Mouse (Mus musculus): ENCODE measurements around the gene Cks2. TPM values are rescaled to one million over a fixed set of nuclear protein-coding genes. Genes with fewer than 3 reads are reported as not detected.

Gene Cks2
- polyA plus RNA-seq, 1 experiment = 67.4 TPM

DNA sequence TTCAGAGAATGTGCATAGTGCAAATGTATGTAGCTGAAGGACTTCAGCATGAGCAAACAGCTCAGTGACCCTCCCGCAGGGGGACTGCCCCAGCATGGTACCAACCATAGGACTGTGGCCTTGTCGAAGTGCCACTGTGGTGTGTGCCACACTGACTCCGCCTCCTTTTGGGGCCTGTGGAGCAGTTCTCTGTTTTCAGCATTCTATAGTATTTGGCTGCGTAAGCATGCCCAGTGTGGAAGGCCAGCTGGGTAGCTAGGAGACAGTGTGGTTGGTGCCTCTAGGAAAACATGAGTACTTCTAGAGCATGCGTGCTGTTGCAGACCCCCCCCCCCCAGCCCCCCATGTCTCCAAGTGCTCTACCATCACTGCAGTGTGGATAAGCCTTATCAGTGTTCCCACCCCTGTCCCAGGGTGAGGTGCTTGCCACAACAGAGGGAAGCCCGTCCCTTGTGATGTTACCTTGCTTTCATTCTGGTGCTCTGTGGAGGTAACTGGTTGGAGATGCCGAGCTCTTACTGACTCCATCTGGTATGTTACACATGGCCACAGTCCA is 32.7 kb downstream of the Cks2 start:
- H3K27ac ChIP-seq (ENCODE audit: insufficient read depth, low read depth, low read length) = no peak overlapping the region
- no peak for TF ChIP-seq POLR2A (IDR thresholded peaks at IDR 0.05; ENCODE audit: borderline replicate concordance, low read depth, low read length)
- no peak for TF ChIP-seq CTCF (IDR thresholded peaks at IDR 0.05; ENCODE audit: low read depth, low read length)
- no peak overlapping the region for H3K4me3 ChIP-seq (ENCODE audit: insufficient read depth, low read length)
- no peaks in the 10 kb centered on the region for H3K4me1 ChIP-seq (ENCODE audit: control insufficient read depth, insufficient read depth, low read length)

DNA sequence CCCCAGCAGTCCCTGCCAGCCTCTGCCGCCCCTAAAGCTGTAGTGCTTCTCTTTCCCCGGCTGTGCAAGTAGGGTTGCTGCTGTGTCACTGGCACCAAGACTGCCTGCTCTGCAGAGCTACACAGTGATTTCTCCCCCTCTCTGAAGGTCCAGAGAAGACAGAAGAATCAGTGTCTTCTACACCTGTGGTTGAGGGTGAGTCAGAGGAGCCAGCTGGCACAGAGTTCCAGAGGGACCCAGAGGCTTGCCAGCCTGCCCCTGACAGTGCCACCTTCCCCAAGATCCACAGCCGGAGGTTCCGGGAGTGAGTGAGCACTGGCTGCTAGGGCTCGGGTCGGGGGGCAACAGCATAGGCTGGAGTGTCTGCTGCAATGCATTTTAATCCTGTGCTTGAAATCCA is 33.7 kb downstream of the Cks2 start:
- H3K4me3 ChIP-seq (ENCODE audit: insufficient read depth, low read length) = no peak overlapping the region
- TF ChIP-seq CTCF (IDR thresholded peaks at IDR 0.05; ENCODE audit: low read depth, low read length) (no peak), POLR2A (IDR thresholded peaks at IDR 0.05; ENCODE audit: borderline replicate concordance, low read depth, low read length) (no peak)
- no peak overlapping the region for H3K27ac ChIP-seq (ENCODE audit: insufficient read depth, low read depth, low read length)
- H3K4me1 ChIP-seq (ENCODE audit: control insufficient read depth, insufficient read depth, low read length) = no peaks in the 10 kb centered on the region

GRCm38 (mm10) chr13:51679332-51679731 is 34.3 kb downstream of the Cks2 start:
- Histone ChIP-seq H3K27ac (ENCODE audit: insufficient read depth, low read depth, low read length) (no peak overlapping the region), H3K4me3 (ENCODE audit: insufficient read depth, low read length) (no peak overlapping the region), H3K4me1 (ENCODE audit: control insufficient read depth, insufficient read depth, low read length) (no peaks in the 10 kb centered on the region)
- TF ChIP-seq CTCF (IDR thresholded peaks at IDR 0.05; ENCODE audit: low read depth, low read length) (no peak), POLR2A (IDR thresholded peaks at IDR 0.05; ENCODE audit: borderline replicate concordance, low read depth, low read length) (no peak)

- no peak overlapping the region for H3K27ac ChIP-seq (ENCODE audit: insufficient read depth, low read depth, low read length)
- TF ChIP-seq POLR2A (IDR thresholded peaks at IDR 0.05; ENCODE audit: borderline replicate concordance, low read depth, low read length) = no peak
- TF ChIP-seq CTCF (IDR thresholded peaks at IDR 0.05; ENCODE audit: low read depth, low read length) = no peak
- no peak overlapping the region for H3K4me3 ChIP-seq (ENCODE audit: insufficient read depth, low read length)
- peaks cover 4% of the 10 kb centered on the region for H3K4me1 ChIP-seq (ENCODE audit: control insufficient read depth, insufficient read depth, low read length)
These were observed 36.0 kb downstream of the Cks2 start for GRCm38 (mm10) chr13:51681076-51681475.

DNA sequence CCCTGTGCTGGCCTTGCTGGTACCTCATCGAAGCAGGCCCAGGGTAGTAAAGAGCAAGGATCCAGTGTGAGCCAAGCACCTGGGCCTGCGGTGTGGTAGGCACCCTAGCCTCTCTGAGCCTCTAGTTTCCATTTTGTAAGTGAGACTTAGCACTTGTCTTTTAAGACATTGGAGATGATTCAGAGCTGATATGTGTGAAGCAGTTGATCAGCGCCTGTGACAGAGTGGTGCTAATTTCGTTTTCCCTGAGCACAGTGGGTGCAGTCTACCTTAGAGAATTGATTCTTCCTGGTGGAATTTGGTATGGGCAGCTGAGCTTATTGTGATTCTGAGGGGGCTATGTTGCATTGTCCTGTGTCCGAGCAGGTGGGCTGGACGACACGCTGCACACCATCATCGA is 36.6 kb downstream of the Cks2 start:
- H3K4me1 ChIP-seq (ENCODE audit: control insufficient read depth, insufficient read depth, low read length) = peaks cover 7% of the 10 kb centered on the region
- H3K4me3 ChIP-seq (ENCODE audit: insufficient read depth, low read length) = no peak overlapping the region
- TF ChIP-seq CTCF (IDR thresholded peaks at IDR 0.05; ENCODE audit: low read depth, low read length) (no peak), POLR2A (IDR thresholded peaks at IDR 0.05; ENCODE audit: borderline replicate concordance, low read depth, low read length) (no peak)
- no peak overlapping the region for H3K27ac ChIP-seq (ENCODE audit: insufficient read depth, low read depth, low read length)

- peaks cover 15% of the 10 kb centered on the region for H3K4me1 ChIP-seq (ENCODE audit: control insufficient read depth, insufficient read depth, low read length)
- TF ChIP-seq CTCF (IDR thresholded peaks at IDR 0.05; ENCODE audit: low read depth, low read length) = no peak
- TF ChIP-seq POLR2A (IDR thresholded peaks at IDR 0.05; ENCODE audit: borderline replicate concordance, low read depth, low read length) = no peak
- no peak overlapping the region for H3K4me3 ChIP-seq (ENCODE audit: insufficient read depth, low read length)
- H3K27ac ChIP-seq (ENCODE audit: insufficient read depth, low read depth, low read length) = no peak overlapping the region
These were observed 40.4 kb downstream of the Cks2 start for GRCm38 (mm10) chr13:51685290-51685966.

- H3K27ac ChIP-seq (ENCODE audit: insufficient read depth, low read depth, low read length) = no peak overlapping the region
- no peak overlapping the region for H3K4me3 ChIP-seq (ENCODE audit: insufficient read depth, low read length)
- H3K4me1 ChIP-seq (ENCODE audit: control insufficient read depth, insufficient read depth, low read length) = peaks cover 15% of the 10 kb centered on the region
- TF ChIP-seq CTCF (IDR thresholded peaks at IDR 0.05; ENCODE audit: low read depth, low read length) (no peak), POLR2A (IDR thresholded peaks at IDR 0.05; ENCODE audit: borderline replicate concordance, low read depth, low read length) (no peak)
These were observed 41.9 kb downstream of the Cks2 start for GRCm38 (mm10) chr13:51686966-51687365.

GRCm38 (mm10) chr13:51688688-51689087 is 43.7 kb downstream of the Cks2 start:
- peaks cover 15% of the 10 kb centered on the region for H3K4me1 ChIP-seq (ENCODE audit: control insufficient read depth, insufficient read depth, low read length)
- TF ChIP-seq CTCF (IDR thresholded peaks at IDR 0.05; ENCODE audit: low read depth, low read length) = no peak
- no peak for TF ChIP-seq POLR2A (IDR thresholded peaks at IDR 0.05; ENCODE audit: borderline replicate concordance, low read depth, low read length)
- no peak overlapping the region for H3K4me3 ChIP-seq (ENCODE audit: insufficient read depth, low read length)
- no peak overlapping the region for H3K27ac ChIP-seq (ENCODE audit: insufficient read depth, low read depth, low read length)

GRCm38 (mm10) chr13:51696481-51696880 is 51.4 kb downstream of the Cks2 start:
- H3K27ac ChIP-seq (ENCODE audit: insufficient read depth, low read depth, low read length) = no peak overlapping the region
- peaks cover 19% of the 10 kb centered on the region for H3K4me1 ChIP-seq (ENCODE audit: control insufficient read depth, insufficient read depth, low read length)
- no peak overlapping the region for H3K4me3 ChIP-seq (ENCODE audit: insufficient read depth, low read length)
- no peak for TF ChIP-seq CTCF (IDR thresholded peaks at IDR 0.05; ENCODE audit: low read depth, low read length)

- H3K4me3 ChIP-seq (ENCODE audit: insufficient read depth, low read length) = no peak overlapping the region
- H3K4me1 ChIP-seq (ENCODE audit: control insufficient read depth, insufficient read depth, low read length) = peaks cover 19% of the 10 kb centered on the region
- TF ChIP-seq CTCF (IDR thresholded peaks at IDR 0.05; ENCODE audit: low read depth, low read length) = no peak
- no peak for TF ChIP-seq POLR2A (IDR thresholded peaks at IDR 0.05; ENCODE audit: borderline replicate concordance, low read depth, low read length)
- no peak overlapping the region for H3K27ac ChIP-seq (ENCODE audit: insufficient read depth, low read depth, low read length)
These were observed 52.4 kb downstream of the Cks2 start for GRCm38 (mm10) chr13:51697455-51697854.
